Mouse (Mus musculus) hindbrain, embryonic 10.5 days (tissue): ENCODE results near the gene Sohlh2. TPM values are rescaled to one million over a fixed set of nuclear protein-coding genes. Genes with fewer than 3 reads are reported as not detected.

Experiments used
- DNase-seq: peaks from one replicate; pipeline ENCODE4 v3.0.0-alpha.2; 2017; ENCODE audit warnings: low spot score
- H3K27ac ChIP-seq: fragments of 300-500 bp; sonication (generic); 2 replicates; pipeline ENCODE4 v1.5.1; 2016; ENCODE audit warnings: mild to moderate bottlenecking, moderate library complexity
- H3K27me3 ChIP-seq: fragments of 300-500 bp; sonication (generic); 2 replicates; pipeline ENCODE4 v1.6.1; 2016; ENCODE audit warnings: mild to moderate bottlenecking; ENCODE audit not compliant: poor library complexity, insufficient read depth, severe bottlenecking
- H3K36me3 ChIP-seq: fragments of 300-500 bp; sonication (generic); 2 replicates; pipeline ENCODE4 v1.6.1; 2016; ENCODE audit warnings: mild to moderate bottlenecking, moderate library complexity
- H3K4me1 ChIP-seq: fragments of 300-500 bp; sonication (generic); replicated peaks from 2 replicates; pipeline ENCODE4 v1.6.1; 2016; ENCODE audit warnings: mild to moderate bottlenecking
- H3K4me3 ChIP-seq: fragments of 300-500 bp; sonication (generic); 2 replicates; pipeline ENCODE4 v1.5.1; 2016; ENCODE audit warnings: mild to moderate bottlenecking, moderate library complexity
- H3K9me3 ChIP-seq: fragments of 300-500 bp; sonication (generic); 2 replicates; pipeline ENCODE4 v1.6.1; 2016; ENCODE audit warnings: mild to moderate bottlenecking, moderate library complexity
- WGBS: fragments of 180-500 bp; shearing (Covaris S2); methylation state at CpG from one replicate; pipeline ENCODE4 v1.1.7; 2016; 5-methylcytosine and 5-hydroxymethylcytosine counted together
- polyA plus RNA-seq: library from polyadenylated mRNA; unstranded; fragments of >200 nt; fragmentation: Nextera tagmentation; extraction: Ambion mirVana; gene quantifications from 2 replicates; pipeline ENCODE4 v1.2.1, GENCODE M21; 2016

The Sohlh2 gene
- polyA plus RNA-seq, 1 experiment from 2014 or later, result not detected

GRCm38 (mm10) chr3:55250631-55251030 lies 68.8 kb downstream of the Sohlh2 start:
- DNase-seq, result no peak
- 93% methylated on average over 2 of the region's 2 CpGs for WGBS
- Histone ChIP-seq H3K27ac (no peak overlapping the region), H3K27me3 (no peaks in the 10 kb centered on the region), H3K9me3 (0 out of 2 replicates have a peak, but pooled peaks cover 2% of the 10 kb centered on the region), H3K36me3 (peaks cover 46% of the 10 kb centered on the region), H3K4me3 (no peak overlapping the region), H3K4me1 (peaks cover 7% of the 10 kb centered on the region)

Other genes starting within 250 kb of the Sohlh2 start
- gene Ccna1, start 126.5 kb upstream of the Sohlh2 start, polyA plus RNA-seq, result 2.1 and 2.9 TPM in 2 replicates
- gene Spg20, start 69.9 kb upstream of the Sohlh2 start, polyA plus RNA-seq, result 41.5 and 55.9 TPM in 2 replicates
- gene Ccdc169, start 44.7 kb upstream of the Sohlh2 start, polyA plus RNA-seq, result 0.06 and 0.10 TPM in 2 replicates
- gene Dclk1, start 60.3 kb downstream of the Sohlh2 start, polyA plus RNA-seq, result 52.5 and 81.6 TPM in 2 replicates